Mouse (Mus musculus) lung, adult 2 months (tissue): Measurements from ENCODE around the gene Pak2. TPM values are rescaled to one million over a fixed set of nuclear protein-coding genes. Genes with fewer than 3 reads are reported as not detected.

Source experiments
- DNase-seq: peaks from one replicate; pipeline ENCODE4 v3.0.0; 2022
- H3K4me1 ChIP-seq: fragments of 200-500 bp; 2 replicates; pipeline ENCODE4 v1.6.1; 2011; ENCODE audit warnings: low read length; ENCODE audit not compliant: control insufficient read depth, insufficient read depth
- H3K4me3 ChIP-seq: fragments of 200-500 bp; replicated peaks from 2 replicates; pipeline ENCODE3; 2011; ENCODE audit warnings: low read depth, mild to moderate bottlenecking, control low read depth, low read length; ENCODE audit errors: extremely low read depth
- CTCF ChIP-seq: fragments of 200-500 bp; IDR thresholded peaks from 2 replicates; pipeline ENCODE4 v1.5.1; 2011; ENCODE audit warnings: mild to moderate bottlenecking, low read length, control low read depth; ENCODE audit not compliant: insufficient read depth
- POLR2A ChIP-seq: fragments of 200-500 bp; IDR thresholded peaks from 2 replicates; pipeline ENCODE4 v1.6.1; 2011; ENCODE audit warnings: low read depth, mild to moderate bottlenecking, control low read depth, low read length, borderline replicate concordance; ENCODE audit errors: extremely low read depth
- WGBS: fragments of 180-500 bp; shearing (Covaris S2); methylation state at CpG from one replicate; pipeline ENCODE4 v1.1.7; 2018; 5-methylcytosine and 5-hydroxymethylcytosine counted together
- polyA plus RNA-seq: library from polyadenylated mRNA; depleted of rRNA; stranded (reverse); fragments of >200 nt; gene quantifications from 2 replicates; pipeline ENCODE4 v1.2.3, GENCODE M21; 2012

The Pak2 gene
- polyA plus RNA-seq, 1 experiment, result 22.5 TPM

DNA sequence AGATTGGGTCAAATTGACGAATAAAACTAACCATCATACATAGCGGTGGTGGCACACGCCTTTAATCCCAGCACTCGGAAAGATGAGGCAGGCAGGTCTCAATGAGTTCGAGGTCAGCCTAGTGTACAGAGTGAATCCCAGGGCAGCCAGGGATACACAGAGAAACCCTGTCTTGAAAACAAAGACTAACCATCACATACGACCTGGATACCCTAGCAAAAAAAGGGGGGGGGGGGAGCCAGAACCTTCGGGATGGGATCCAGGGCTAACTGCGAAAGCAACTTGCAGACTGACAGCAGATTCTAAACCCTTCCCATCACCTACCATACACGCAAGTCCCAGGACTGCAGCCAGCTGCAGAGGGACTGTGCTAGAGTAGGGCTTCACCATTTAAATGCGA lies 35.3 kb upstream of the Pak2 start:
- no peak for DNase-seq
- no peak for TF ChIP-seq POLR2A
- TF ChIP-seq CTCF, result no peak
- WGBS, result 80% methylated on average over 10 of the region's 10 CpGs

DNA sequence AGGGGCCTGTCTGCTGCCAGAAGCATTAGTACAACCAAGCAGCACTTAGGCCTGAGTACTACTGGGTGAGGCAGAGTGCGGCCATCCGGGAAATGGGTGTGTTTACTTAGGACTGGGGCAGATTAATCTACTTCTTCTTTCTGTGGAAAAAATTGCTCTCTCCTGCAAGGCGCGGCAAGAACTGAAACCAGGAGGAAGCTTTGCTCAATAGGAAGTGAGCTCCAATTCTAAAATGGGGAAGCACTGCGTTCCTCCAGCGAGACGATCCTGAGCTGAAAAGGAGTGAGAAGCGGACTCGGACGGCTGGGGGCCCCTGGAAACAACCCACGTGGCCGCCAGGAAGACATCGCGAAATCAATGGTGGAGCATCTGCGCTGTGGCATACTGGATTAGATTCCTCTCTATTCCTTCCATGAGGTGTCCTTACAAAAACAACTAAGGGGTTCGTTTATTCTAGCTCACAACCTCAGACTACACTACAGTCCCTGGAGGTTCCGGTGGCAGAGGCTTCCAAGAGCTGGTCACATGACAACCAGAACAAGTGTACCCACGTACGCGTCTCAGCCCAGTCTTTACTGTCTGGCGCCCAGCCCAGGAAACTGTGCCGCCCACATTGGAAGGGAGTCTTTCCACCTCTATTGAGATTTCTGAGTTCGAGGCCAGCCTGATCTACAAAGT lies 34.5 kb upstream of the Pak2 start:
- Histone ChIP-seq H3K4me3 (peak overlapping the region; percentile 20), H3K4me1 (peaks cover 3% of the 10 kb centered on the region; the same call in 1 of the 2 replicates)
- peak; percentile 55 for DNase-seq
- WGBS, result 25% methylated on average over 23 of the region's 23 CpGs
- TF ChIP-seq POLR2A (no peak), CTCF (no peak)

More for the DNA sequence above, 35.3 kb upstream of the Pak2 start:
- Histone ChIP-seq H3K4me3 (no peak overlapping the region), H3K4me1 (peaks cover 3% of the 10 kb centered on the region; the same call in 1 of the 2 replicates)

- no peak for DNase-seq
- Histone ChIP-seq H3K4me3 (no peak overlapping the region), H3K4me1 (peaks cover 3% of the 10 kb centered on the region; the same call in 1 of the 2 replicates)
- TF ChIP-seq POLR2A, result no peak
- no peak for TF ChIP-seq CTCF
- WGBS, result 55% methylated on average over 15 of the region's 15 CpGs
Measured at GRCm38 (mm10) chr16:32110951-32111699, 32.0 kb upstream of the Pak2 start.

DNA sequence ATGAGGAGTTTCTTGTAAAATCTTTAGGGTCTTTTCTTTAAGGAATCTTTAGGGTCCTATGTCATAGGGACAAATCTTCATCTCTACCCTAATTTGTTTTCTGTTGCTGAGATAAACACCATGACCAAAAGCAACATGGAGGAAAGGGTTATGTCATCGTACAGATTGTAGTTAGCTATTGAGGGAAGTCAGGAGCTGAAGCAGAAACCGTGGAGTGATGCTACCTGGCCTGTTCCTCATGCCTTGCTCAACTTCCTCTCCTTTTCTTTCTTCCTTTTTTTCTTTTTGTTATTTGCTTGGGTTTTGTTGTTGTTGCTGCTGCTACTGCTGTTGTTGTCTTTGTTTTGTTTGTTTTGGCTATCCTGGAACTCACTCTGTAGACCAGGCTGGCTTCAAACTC lies 29.4 kb upstream of the Pak2 start:
- DNase-seq, result no peak
- no peak overlapping the region for H3K4me3 ChIP-seq
- no peaks in the 10 kb centered on the region; the same call in 1 of the 2 replicates for H3K4me1 ChIP-seq
- TF ChIP-seq POLR2A (no peak), CTCF (no peak)
- WGBS, result 68% methylated on average over 2 of the region's 2 CpGs

- no peaks in the 10 kb centered on the region; the same call in 1 of the 2 replicates for H3K4me1 ChIP-seq
Measured at GRCm38 (mm10) chr16:32108170-32108569, 29.0 kb upstream of the Pak2 start.

DNA sequence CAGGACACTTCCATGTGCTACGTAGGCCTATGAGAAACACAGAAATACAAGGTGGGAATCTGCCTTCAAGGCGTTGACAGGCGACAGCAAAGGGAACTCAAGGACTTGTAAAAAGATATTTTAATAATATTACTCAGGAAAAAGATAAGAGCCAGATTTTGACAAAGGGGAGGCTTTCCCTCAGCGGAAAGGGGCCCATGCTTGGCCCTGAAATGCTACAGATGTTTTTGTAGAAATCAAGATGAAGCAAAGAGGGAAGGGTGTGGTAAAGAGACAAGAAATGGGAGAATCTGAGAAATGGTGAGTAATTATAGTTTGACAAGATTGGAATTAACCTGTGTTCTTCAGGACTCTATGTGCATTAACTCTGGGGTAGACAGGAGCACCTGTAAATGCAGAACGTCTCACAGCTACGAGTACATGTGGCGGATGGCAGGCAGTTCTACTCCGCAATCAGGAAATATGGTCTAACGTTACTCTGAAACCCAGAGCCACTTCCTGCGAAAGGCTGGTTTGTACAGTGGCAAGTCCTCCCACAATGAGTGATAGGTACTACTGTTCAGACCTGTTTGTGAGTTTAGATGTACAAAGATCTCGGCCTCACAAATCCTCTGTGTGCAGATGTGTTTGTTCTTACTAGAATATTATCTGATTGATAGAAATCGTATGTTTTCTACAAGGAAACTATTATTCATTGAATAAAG lies 28.4 kb upstream of the Pak2 start:
- 81% methylated on average over 12 of the region's 12 CpGs for WGBS
- DNase-seq, result no peak
- TF ChIP-seq POLR2A, result no peak
- TF ChIP-seq CTCF, result no peak
- Histone ChIP-seq H3K4me3 (no peak overlapping the region), H3K4me1 (no peaks in the 10 kb centered on the region)

More at GRCm38 (mm10) chr16:32108170-32108569, 29.0 kb upstream of the Pak2 start:
- no peak for DNase-seq
- 69% methylated on average over 7 of the region's 7 CpGs for WGBS
- no peak overlapping the region for H3K4me3 ChIP-seq
- no peak for TF ChIP-seq POLR2A
- TF ChIP-seq CTCF, result peak; percentile 33; the same call in 1 of the 2 replicates

DNA sequence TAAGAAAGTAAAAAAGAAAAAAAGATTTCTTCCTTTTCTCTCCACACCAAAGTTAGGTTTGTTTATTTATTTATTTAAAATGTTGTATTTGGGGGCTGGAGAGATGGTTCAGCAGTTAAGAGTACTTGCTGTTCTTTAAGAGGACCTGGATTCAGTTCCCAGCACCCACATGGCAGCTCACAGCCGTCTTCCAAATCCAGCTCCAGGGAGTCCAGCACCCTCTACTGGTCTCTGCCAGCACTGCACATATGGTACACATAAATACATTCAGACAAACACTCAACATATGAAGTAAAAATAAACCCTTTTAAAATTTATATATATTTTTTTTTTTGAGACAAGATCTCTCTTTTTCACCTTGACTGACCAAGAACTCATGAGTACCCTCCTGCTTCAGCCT lies 26.6 kb upstream of the Pak2 start:
- no peak overlapping the region for H3K4me3 ChIP-seq
- H3K4me1 ChIP-seq, result no peaks in the 10 kb centered on the region
- DNase-seq, result no peak
- WGBS, result 97% methylated on average over 1 of the region's 1 CpGs
- TF ChIP-seq CTCF, result no peak
- TF ChIP-seq POLR2A, result no peak

GRCm38 (mm10) chr16:32102295-32102694 lies 23.2 kb upstream of the Pak2 start:
- WGBS, result 85% methylated on average over 13 of the region's 13 CpGs
- Histone ChIP-seq H3K4me3 (no peak overlapping the region), H3K4me1 (peaks cover 5% of the 10 kb centered on the region; the same call in 1 of the 2 replicates)
- TF ChIP-seq CTCF (no peak), POLR2A (no peak)
- DNase-seq, result no peak

- WGBS, result under 1% methylated on average over 34 of the region's 34 CpGs
- peaks cover 5% of the 10 kb centered on the region; the same call in 1 of the 2 replicates for H3K4me1 ChIP-seq
- peak within 1 kb of the TSS; percentile 86 for H3K4me3 ChIP-seq
- peak; percentile 90 for DNase-seq
- no peak for TF ChIP-seq CTCF
- TF ChIP-seq POLR2A, result peak; percentile 69; the same call in 1 of the 2 replicates
Measured at GRCm38 (mm10) chr16:32099638-32100150, 20.6 kb upstream of the Pak2 start, which contains the start of the genes Pigx and Cep19. Gene Pigx (minus strand): TSS chr16:32099740. Gene Cep19 (plus strand): TSS chr16:32099800.
